ENCODE assay signal across 1 mouse cellular context in the genomic region with DNA sequence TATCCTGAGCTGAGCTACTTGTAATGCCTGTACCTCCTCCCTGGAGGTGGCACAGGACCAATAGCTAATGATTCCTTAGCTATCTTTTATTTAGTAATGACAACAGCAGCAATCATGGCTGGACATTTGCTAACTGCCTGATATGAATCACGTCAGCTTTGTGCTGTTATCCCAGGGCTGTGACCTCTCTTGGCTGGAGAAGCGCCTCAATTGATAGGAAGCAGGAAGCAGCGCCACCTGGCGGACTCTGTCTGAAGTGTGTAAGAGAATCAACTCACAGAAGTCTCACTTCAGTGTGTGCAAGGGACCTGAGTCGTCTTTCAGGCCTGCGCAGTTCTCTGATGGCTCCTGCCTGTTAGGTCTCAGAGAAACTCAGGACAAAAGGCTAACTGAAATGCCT.
TF ChIP-seq lines count a peak whose summit lies in the region.

No protein-coding gene starts in this region.

TF ChIP-seq in MEL, 35 proteins besides CTCF, POLR2A, EP300 and RAD21 (continued from another document):
- TF ChIP-seq CHD1 (IDR thresholded peaks at IDR 0.05; ENCODE audit: low read depth, low read length) (no peak), HCFC1 (IDR thresholded peaks at IDR 0.05; ENCODE audit: low read depth, low read length) (0 out of 2 replicates have a peak, but pooled peaks have one; percentile 41), SMC3 (IDR thresholded peaks at IDR 0.05; ENCODE audit: low read depth, low read length) (peak; percentile 91), RCOR1 (IDR thresholded peaks at IDR 0.05; ENCODE audit: low read depth, low read length) (peak; percentile 39; the same call in 1 of the 2 replicates)
